Mouse (Mus musculus) liver, postnatal 0 days (tissue): ENCODE data around the gene Pik3r6. TPM values are rescaled to one million over a fixed set of nuclear protein-coding genes. Genes with fewer than 3 reads are reported as not detected.

Experiments
- ATAC-seq: fragments of 200-750 bp; cut with Nextera tagmentation; 2 replicates; pipeline ENCODE4 v1.8.0; 2017; ENCODE audit warnings: mild to moderate bottlenecking, moderate library complexity
- DNase-seq: peaks from one replicate; pipeline ENCODE4 v3.0.0-alpha.2; 2016
- H3K27ac ChIP-seq: fragments of 300-500 bp; sonication (generic); 2 replicates; pipeline ENCODE4 v1.5.1; 2014; ENCODE audit warnings: antibody characterized with exemption, moderate library complexity, mild to moderate bottlenecking, low read depth
- H3K27me3 ChIP-seq: fragments of 300-500 bp; sonication (generic); 2 replicates; pipeline ENCODE4 v1.6.1; 2014; ENCODE audit warnings: low read length, control low read depth, mixed read lengths; ENCODE audit not compliant: insufficient read depth
- H3K36me3 ChIP-seq: fragments of 300-500 bp; sonication (generic); replicated peaks from 2 replicates; pipeline ENCODE4 v1.6.1; 2014; ENCODE audit warnings: mild to moderate bottlenecking, control low read depth, low read length, moderate library complexity, mixed read lengths; ENCODE audit not compliant: insufficient read depth
- H3K4me1 ChIP-seq: fragments of 300-500 bp; sonication (generic); 2 replicates; pipeline ENCODE4 v1.6.1; 2014; ENCODE audit warnings: antibody characterized with exemption, mild to moderate bottlenecking, control low read depth; ENCODE audit not compliant: insufficient read depth
- H3K4me2 ChIP-seq: fragments of 300-500 bp; sonication (generic); 2 replicates; pipeline ENCODE4 v1.6.1; 2014; ENCODE audit warnings: low read depth, mild to moderate bottlenecking, low read length, moderate library complexity, mixed read lengths
- H3K4me3 ChIP-seq: fragments of 300-500 bp; sonication (generic); 2 replicates; pipeline ENCODE4 v1.5.1; 2014; ENCODE audit warnings: low read depth, low read length
- H3K9ac ChIP-seq: fragments of 300-500 bp; sonication (generic); replicated peaks from 2 replicates; pipeline ENCODE4 v1.6.1; 2014; ENCODE audit warnings: mild to moderate bottlenecking, moderate library complexity
- H3K9me3 ChIP-seq: fragments of 300-500 bp; sonication (generic); 2 replicates; pipeline ENCODE4 v1.6.1; 2016; ENCODE audit warnings: mild to moderate bottlenecking, control low read depth, low read length, mixed read lengths
- CTCF ChIP-seq: sonication (generic); IDR thresholded peaks from 2 replicates; pipeline ENCODE4 v1.5.1; 2016; ENCODE audit warnings: antibody characterized with exemption, low read depth
- EP300 ChIP-seq: IDR thresholded peaks from 2 replicates; pipeline ENCODE4 v1.6.1; 2016; ENCODE audit warnings: antibody characterized with exemption, low read depth, mild to moderate bottlenecking
- WGBS: fragments of 180-500 bp; shearing (Covaris S2); extraction: QIAGEN DNeasy Blood & Tissue Kit; methylation state at CpG from one replicate; pipeline ENCODE4 v1.1.7; 2014; ENCODE audit not compliant: insufficient replicate concordance; 5-methylcytosine and 5-hydroxymethylcytosine counted together
- polyA plus RNA-seq: library from polyadenylated mRNA; unstranded; fragments of >200 nt; fragmentation: Nextera tagmentation; extraction: Ambion mirVana; gene quantifications from 2 replicates; pipeline ENCODE4 v1.2.1, GENCODE M21; 2015

Gene Pik3r6
- polyA plus RNA-seq, 1 experiment from 2014 or later: 2.5 TPM

DNA sequence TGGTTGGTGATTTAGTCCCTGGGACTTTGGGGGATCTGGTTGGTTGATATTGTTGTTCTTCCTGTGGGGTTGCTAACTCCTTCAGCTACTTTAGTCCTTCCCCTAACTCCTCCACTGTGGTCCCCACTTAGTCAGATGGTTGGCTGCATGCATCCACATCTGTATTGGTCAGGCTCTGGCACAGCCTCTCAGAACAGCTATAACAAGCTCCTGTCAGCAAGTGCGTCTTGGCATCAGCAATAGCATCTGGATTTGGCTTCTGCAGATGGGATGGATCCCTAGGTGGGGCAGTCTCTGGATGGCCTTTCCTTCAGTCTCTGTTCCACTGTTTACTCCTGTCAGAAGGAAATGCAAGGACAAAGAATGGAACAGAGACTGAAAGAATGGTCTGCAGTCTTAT, 74.3 kb downstream of the Pik3r6 start:
- Histone ChIP-seq H3K4me1 (no peaks in the 10 kb centered on the region), H3K4me3 (no peak overlapping the region), H3K36me3 (no peaks in the 10 kb centered on the region), H3K9ac (no peak overlapping the region), H3K4me2 (no peak overlapping the region), H3K9me3 (no peaks in the 10 kb centered on the region), H3K27me3 (no peaks in the 10 kb centered on the region), H3K27ac (no peak overlapping the region)
- DNase-seq (no peak), ATAC-seq (no peak)
- WGBS: 74% methylated on average over 1 of the region's 1 CpGs
- TF ChIP-seq CTCF: no peak
- TF ChIP-seq EP300: no peak

- Histone ChIP-seq H3K9me3 (no peaks in the 10 kb centered on the region), H3K9ac (no peak overlapping the region), H3K27me3 (no peaks in the 10 kb centered on the region), H3K4me1 (no peaks in the 10 kb centered on the region), H3K4me3 (no peak overlapping the region), H3K36me3 (no peaks in the 10 kb centered on the region), H3K4me2 (no peak overlapping the region), H3K27ac (no peak overlapping the region)
- 41% methylated on average over 9 of the region's 9 CpGs for WGBS
- DNase-seq (no peak), ATAC-seq (no peak)
- TF ChIP-seq CTCF (no peak), EP300 (no peak)
Measured at GRCm38 (mm10) chr11:68579462-68579881, 76.7 kb downstream of the Pik3r6 start.

- Histone ChIP-seq H3K9me3 (no peaks in the 10 kb centered on the region), H3K27me3 (no peaks in the 10 kb centered on the region), H3K36me3 (no peaks in the 10 kb centered on the region), H3K9ac (no peak overlapping the region), H3K4me2 (no peak overlapping the region), H3K27ac (no peak overlapping the region), H3K4me3 (no peak overlapping the region), H3K4me1 (no peaks in the 10 kb centered on the region)
- DNase-seq (no peak), ATAC-seq (no peak)
- no peak for TF ChIP-seq CTCF
- TF ChIP-seq EP300: no peak
- WGBS: 55% methylated on average over 6 of the region's 6 CpGs
Measured at GRCm38 (mm10) chr11:68580566-68580965, 77.7 kb downstream of the Pik3r6 start.

- H3K27me3 ChIP-seq: no peaks in the 10 kb centered on the region
- no peak overlapping the region for H3K27ac ChIP-seq
- H3K4me1 ChIP-seq: no peaks in the 10 kb centered on the region
- no peaks in the 10 kb centered on the region for H3K9me3 ChIP-seq
- TF ChIP-seq CTCF (no peak), EP300 (no peak)
- ATAC-seq: no peak
- 82% methylated on average over 13 of the region's 13 CpGs for WGBS
- H3K36me3 ChIP-seq: no peaks in the 10 kb centered on the region
- no peak overlapping the region for H3K4me2 ChIP-seq
- no peak for DNase-seq
- no peak overlapping the region for H3K4me3 ChIP-seq
- H3K9ac ChIP-seq: no peak overlapping the region
Measured at GRCm38 (mm10) chr11:68583225-68583624, 80.4 kb downstream of the Pik3r6 start.

DNA sequence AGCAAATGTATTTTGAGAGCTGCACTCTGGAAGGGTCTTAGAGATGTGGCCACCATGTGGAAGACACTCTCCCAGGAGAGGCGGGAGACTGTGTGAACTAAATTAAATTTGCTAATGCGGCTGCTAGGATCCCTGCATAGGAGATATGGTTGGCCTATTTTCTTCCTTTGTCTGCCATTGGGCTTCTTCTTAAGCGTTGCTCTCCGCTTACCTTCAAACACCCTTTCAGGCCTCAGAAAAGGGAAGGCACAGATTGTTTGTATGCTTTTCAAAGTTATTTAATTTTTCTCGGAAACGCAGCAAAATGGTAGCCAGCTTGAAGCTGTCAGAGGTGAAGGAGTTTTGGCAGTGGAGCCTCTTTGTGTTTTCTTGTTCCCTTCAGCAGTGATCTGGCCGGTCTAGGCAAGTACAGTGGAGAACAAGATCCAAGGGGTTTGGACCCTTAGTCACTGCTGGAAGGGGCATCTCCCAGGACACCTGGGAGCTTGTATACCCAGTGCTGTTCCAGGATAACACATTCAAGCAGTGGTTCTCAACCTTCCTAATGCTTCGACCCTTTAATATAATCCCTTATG, 81.2 kb downstream of the Pik3r6 start:
- Histone ChIP-seq H3K27me3 (no peaks in the 10 kb centered on the region), H3K27ac (no peak overlapping the region), H3K4me1 (no peaks in the 10 kb centered on the region), H3K4me2 (no peak overlapping the region), H3K4me3 (no peak overlapping the region), H3K9ac (no peak overlapping the region), H3K36me3 (no peaks in the 10 kb centered on the region), H3K9me3 (no peaks in the 10 kb centered on the region)
- DNase-seq (no peak), ATAC-seq (no peak)
- 79% methylated on average over 8 of the region's 8 CpGs for WGBS
- no peak for TF ChIP-seq EP300
- no peak for TF ChIP-seq CTCF

DNA sequence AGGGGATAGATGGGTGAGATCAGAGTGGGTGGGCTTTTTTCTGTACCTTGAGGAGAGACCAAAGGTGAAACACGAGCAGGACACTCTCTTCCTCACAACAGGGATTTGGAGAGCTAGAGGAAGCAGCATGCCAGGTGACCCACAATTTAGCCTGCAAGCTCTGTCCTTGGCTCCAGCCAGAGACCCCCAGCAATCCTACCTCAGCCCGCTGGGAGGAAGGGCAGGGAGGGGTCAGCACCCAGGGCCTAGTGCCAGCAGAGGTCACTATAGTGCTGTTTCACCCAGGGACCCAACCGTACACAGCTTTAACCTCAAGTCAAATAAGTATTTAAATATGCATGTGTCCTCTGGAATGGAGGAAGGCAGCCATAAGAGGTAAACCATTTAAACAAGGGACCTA, 83.1 kb downstream of the Pik3r6 start:
- Histone ChIP-seq H3K9ac (no peak overlapping the region), H3K4me3 (no peak overlapping the region), H3K9me3 (no peaks in the 10 kb centered on the region), H3K4me1 (no peaks in the 10 kb centered on the region), H3K27ac (no peak overlapping the region), H3K27me3 (no peaks in the 10 kb centered on the region), H3K4me2 (no peak overlapping the region), H3K36me3 (no peaks in the 10 kb centered on the region)
- no peak for ATAC-seq
- peak; percentile 40 for DNase-seq
- peak; percentile 51 for TF ChIP-seq CTCF
- TF ChIP-seq EP300: no peak
- 17% methylated on average over 3 of the region's 3 CpGs for WGBS

DNA sequence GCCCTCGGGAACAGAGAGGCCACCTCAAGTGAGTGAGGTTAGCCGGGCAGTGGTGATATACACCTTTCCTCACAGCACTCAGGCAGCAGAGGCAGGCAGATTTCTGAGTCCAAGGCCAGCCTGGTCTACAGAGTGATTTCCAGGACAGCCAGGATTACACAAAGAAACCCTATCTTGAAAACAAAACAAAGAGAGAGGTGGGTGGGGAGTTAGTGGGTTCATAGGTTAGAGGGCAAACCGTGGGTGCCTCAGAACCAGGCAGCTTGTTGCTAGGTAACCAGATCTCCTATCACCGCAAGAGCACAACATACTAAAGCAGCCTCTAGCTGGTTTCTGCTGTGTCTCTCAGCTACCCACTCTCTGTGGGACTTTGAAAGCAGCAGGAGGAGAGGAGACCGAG, 83.9 kb downstream of the Pik3r6 start, which contains the start of gene Ccdc42:
Gene Ccdc42, plus strand, starts transcription at position 301 of the 400 bp plus-strand sequence.
- Histone ChIP-seq H3K27ac (no peak within 1 kb of the TSS), H3K27me3 (no peaks in the 10 kb centered on the region), H3K9ac (no peak within 1 kb of the TSS), H3K4me1 (no peaks in the 10 kb centered on the region), H3K4me3 (no peak within 1 kb of the TSS), H3K4me2 (no peak within 1 kb of the TSS), H3K9me3 (no peaks in the 10 kb centered on the region), H3K36me3 (no peaks in the 10 kb centered on the region)
- no peak for TF ChIP-seq CTCF
- TF ChIP-seq EP300: no peak
- ATAC-seq (no peak), DNase-seq (no peak)
- WGBS: 64% methylated on average over 5 of the region's 5 CpGs
